Mouse (Mus musculus) embryonic facial prominence, embryonic 11.5 days (tissue): ENCODE results near the gene Slc37a3. TPM values are rescaled to one million over a fixed set of nuclear protein-coding genes. Genes with fewer than 3 reads are reported as not detected.

ENCODE experiments used
- ATAC-seq: fragments of 200-750 bp; cut with Nextera tagmentation; replicated peaks from 2 replicates; pipeline ENCODE4 v1.8.0; 2017; ENCODE audit warnings: low read depth; ENCODE audit not compliant: insufficient number of reproducible peaks, low FRiP score, low TSS enrichment
- DNase-seq: peaks from one replicate; pipeline ENCODE4 v3.0.0-alpha.2; 2015; ENCODE audit warnings: low spot score
- H3K27ac ChIP-seq: fragments of 300-500 bp; sonication (generic); replicated peaks from 2 replicates; pipeline ENCODE4 v1.5.1; 2014; ENCODE audit warnings: mild to moderate bottlenecking, low read depth, low read length, control low read depth
- H3K27me3 ChIP-seq: fragments of 300-500 bp; sonication (generic); 2 replicates; pipeline ENCODE4 v1.6.1; 2014; ENCODE audit warnings: mild to moderate bottlenecking, low read length, moderate library complexity, mixed read lengths; ENCODE audit not compliant: control insufficient read depth, insufficient read depth
- H3K36me3 ChIP-seq: fragments of 300-500 bp; sonication (generic); replicated peaks from 2 replicates; pipeline ENCODE4 v1.6.1; 2014; ENCODE audit warnings: low read depth, mild to moderate bottlenecking, low read length, moderate library complexity, mixed read lengths; ENCODE audit not compliant: control insufficient read depth, insufficient read depth
- H3K4me1 ChIP-seq: fragments of 300-500 bp; sonication (generic); 2 replicates; pipeline ENCODE4 v1.6.1; 2014; ENCODE audit warnings: low read length, mixed read lengths; ENCODE audit not compliant: control insufficient read depth, insufficient read depth
- H3K4me2 ChIP-seq: fragments of 300-500 bp; sonication (generic); 2 replicates; pipeline ENCODE4 v1.6.1; 2014; ENCODE audit warnings: low read depth, mild to moderate bottlenecking, control low read depth, low read length, moderate library complexity
- H3K4me3 ChIP-seq: fragments of 300-500 bp; sonication (generic); 2 replicates; pipeline ENCODE4 v1.5.1; 2014; ENCODE audit warnings: low read depth, low read length, control low read depth
- H3K9ac ChIP-seq: fragments of 300-500 bp; sonication (generic); replicated peaks from 2 replicates; pipeline ENCODE4 v1.6.1; 2014; ENCODE audit warnings: mild to moderate bottlenecking, control low read depth, low read length
- H3K9me3 ChIP-seq: fragments of 300-500 bp; sonication (generic); replicated peaks from 2 replicates; pipeline ENCODE4 v1.6.1; 2016; ENCODE audit warnings: mild to moderate bottlenecking, low read length, inconsistent platforms, mixed read lengths; ENCODE audit not compliant: control insufficient read depth
- WGBS: fragments of 180-500 bp; shearing (Covaris S2); extraction: QIAGEN DNeasy Blood & Tissue Kit; methylation state at CpG from one replicate; pipeline ENCODE4 v1.1.7; 2014; 5-methylcytosine and 5-hydroxymethylcytosine counted together
- polyA plus RNA-seq: library from polyadenylated mRNA; unstranded; fragments of >200 nt; fragmentation: Nextera tagmentation; extraction: Ambion mirVana; gene quantifications from 2 replicates; pipeline ENCODE4 v1.2.1, GENCODE M21; 2014

The Slc37a3 gene
- polyA plus RNA-seq, 1 experiment from 2014 or later = 44.2 TPM

- Histone ChIP-seq H3K9ac (no peak overlapping the region), H3K27ac (no peak overlapping the region), H3K4me1 (no peaks in the 10 kb centered on the region), H3K9me3 (no peaks in the 10 kb centered on the region), H3K4me3 (no peak overlapping the region), H3K4me2 (no peak overlapping the region), H3K36me3 (no peaks in the 10 kb centered on the region; the same call in 1 of the 2 replicates), H3K27me3 (no peaks in the 10 kb centered on the region)
- DNase-seq = no peak
- 80% methylated on average over 7 of the region's 7 CpGs for WGBS
- ATAC-seq = no peak
These were observed 45.3 kb downstream of the Slc37a3 start for GRCm38 (mm10) chr6:39331998-39332700.

- Histone ChIP-seq H3K27me3 (no peaks in the 10 kb centered on the region), H3K4me3 (no peak overlapping the region), H3K4me1 (no peaks in the 10 kb centered on the region), H3K9me3 (no peaks in the 10 kb centered on the region), H3K36me3 (no peaks in the 10 kb centered on the region), H3K9ac (no peak overlapping the region), H3K27ac (no peak overlapping the region), H3K4me2 (no peak overlapping the region)
- 93% methylated on average over 7 of the region's 7 CpGs for WGBS
- DNase-seq (no peak), ATAC-seq (no peak)
These were observed 46.5 kb downstream of the Slc37a3 start for GRCm38 (mm10) chr6:39330981-39331380.

- 84% methylated on average over 5 of the region's 5 CpGs for WGBS
- Histone ChIP-seq H3K36me3 (no peaks in the 10 kb centered on the region), H3K9me3 (no peaks in the 10 kb centered on the region), H3K4me2 (no peak overlapping the region), H3K9ac (no peak overlapping the region), H3K27ac (no peak overlapping the region), H3K4me3 (no peak overlapping the region), H3K4me1 (no peaks in the 10 kb centered on the region), H3K27me3 (no peaks in the 10 kb centered on the region)
- no peak for DNase-seq
- ATAC-seq = no peak
These were observed 57.2 kb downstream of the Slc37a3 start for GRCm38 (mm10) chr6:39320286-39320685.

GRCm38 (mm10) chr6:39319061-39319761 lies 58.3 kb downstream of the Slc37a3 start:
- WGBS = 69% methylated on average over 15 of the region's 19 CpGs
- no peaks in the 10 kb centered on the region for H3K9me3 ChIP-seq
- ATAC-seq = no peak
- no peaks in the 10 kb centered on the region for H3K36me3 ChIP-seq
- H3K4me3 ChIP-seq = no peak overlapping the region
- no peak overlapping the region for H3K27ac ChIP-seq
- H3K27me3 ChIP-seq = no peaks in the 10 kb centered on the region
- no peak for DNase-seq
- no peak overlapping the region for H3K9ac ChIP-seq
- H3K4me1 ChIP-seq = no peaks in the 10 kb centered on the region
- no peak overlapping the region for H3K4me2 ChIP-seq

GRCm38 (mm10) chr6:39318631-39319010 lies 58.9 kb downstream of the Slc37a3 start:
- 80% methylated on average over 2 of the region's 2 CpGs for WGBS
- no peak for DNase-seq

GRCm38 (mm10) chr6:39317854-39318630 lies 59.4 kb downstream of the Slc37a3 start:
- Histone ChIP-seq H3K4me2 (no peak overlapping the region), H3K9me3 (no peaks in the 10 kb centered on the region), H3K9ac (no peak overlapping the region), H3K27me3 (no peaks in the 10 kb centered on the region), H3K36me3 (no peaks in the 10 kb centered on the region), H3K27ac (no peak overlapping the region), H3K4me1 (no peaks in the 10 kb centered on the region), H3K4me3 (no peak overlapping the region)
- 85% methylated on average over 10 of the region's 10 CpGs for WGBS
- DNase-seq = no peak
- ATAC-seq = no peak

More at GRCm38 (mm10) chr6:39318631-39319010, 58.9 kb downstream of the Slc37a3 start:
- Histone ChIP-seq H3K4me1 (no peaks in the 10 kb centered on the region), H3K27me3 (no peaks in the 10 kb centered on the region), H3K36me3 (no peaks in the 10 kb centered on the region), H3K9me3 (no peaks in the 10 kb centered on the region), H3K9ac (no peak overlapping the region), H3K4me3 (no peak overlapping the region), H3K27ac (no peak overlapping the region), H3K4me2 (no peak overlapping the region)
- no peak for ATAC-seq

- no peaks in the 10 kb centered on the region for H3K4me1 ChIP-seq
- H3K4me2 ChIP-seq = no peak overlapping the region
- DNase-seq (no peak), ATAC-seq (no peak)
- H3K9ac ChIP-seq = no peak overlapping the region
- no peaks in the 10 kb centered on the region for H3K9me3 ChIP-seq
- 86% methylated on average over 6 of the region's 6 CpGs for WGBS
- no peak overlapping the region for H3K4me3 ChIP-seq
- H3K36me3 ChIP-seq = no peaks in the 10 kb centered on the region
- no peak overlapping the region for H3K27ac ChIP-seq
- no peaks in the 10 kb centered on the region for H3K27me3 ChIP-seq
These were observed 61.4 kb downstream of the Slc37a3 start for GRCm38 (mm10) chr6:39316089-39316488.

GRCm38 (mm10) chr6:39314461-39314860 lies 63.0 kb downstream of the Slc37a3 start:
- no peak overlapping the region for H3K4me3 ChIP-seq
- no peaks in the 10 kb centered on the region for H3K9me3 ChIP-seq
- no peaks in the 10 kb centered on the region for H3K36me3 ChIP-seq
- H3K4me1 ChIP-seq = no peaks in the 10 kb centered on the region
- no peak for ATAC-seq
- no peak overlapping the region for H3K27ac ChIP-seq
- no peak overlapping the region for H3K4me2 ChIP-seq
- no peak overlapping the region for H3K9ac ChIP-seq
- DNase-seq = no peak
- H3K27me3 ChIP-seq = no peaks in the 10 kb centered on the region
- WGBS = 90% methylated on average over 12 of the region's 12 CpGs
